Mouse (Mus musculus) liver, embryonic 12.5 days (tissue): ENCODE measurements around the gene Abhd11. TPM values are rescaled to one million over a fixed set of nuclear protein-coding genes. Genes with fewer than 3 reads are reported as not detected.
A peak's percentile ranks its signal among the peaks of the same experiment; 100 is the strongest.
"Not testable (repeated sequence)": the region's sequence is repeated elsewhere in the genome, so short reads cannot be mapped to it uniquely, and the experiment has no call there.

Experiments
- ATAC-seq: fragments of 200-750 bp; cut with Nextera tagmentation; 2 replicates; pipeline ENCODE4 v1.8.0; 2017; ENCODE audit warnings: moderate number of reproducible peaks, mild to moderate bottlenecking, moderate library complexity
- H3K27ac ChIP-seq: fragments of 300-500 bp; sonication (generic); 2 replicates; pipeline ENCODE4 v1.5.1; 2016; ENCODE audit warnings: mild to moderate bottlenecking
- H3K27me3 ChIP-seq: fragments of 300-500 bp; sonication (generic); replicated peaks from 2 replicates; pipeline ENCODE4 v1.6.1; 2016; ENCODE audit warnings: mild to moderate bottlenecking, moderate library complexity
- H3K36me3 ChIP-seq: fragments of 300-500 bp; sonication (generic); 2 replicates; pipeline ENCODE4 v1.6.1; 2016; ENCODE audit warnings: mild to moderate bottlenecking, moderate library complexity
- H3K4me1 ChIP-seq: fragments of 300-500 bp; sonication (generic); 2 replicates; pipeline ENCODE4 v1.6.1; 2016
- H3K4me2 ChIP-seq: fragments of 300-500 bp; sonication (generic); 2 replicates; pipeline ENCODE4 v1.6.1; 2016; ENCODE audit warnings: mild to moderate bottlenecking, moderate library complexity
- H3K4me3 ChIP-seq: fragments of 300-500 bp; sonication (generic); 2 replicates; pipeline ENCODE4 v1.5.1; 2016; ENCODE audit warnings: mild to moderate bottlenecking, moderate library complexity
- H3K9ac ChIP-seq: fragments of 300-500 bp; sonication (generic); 2 replicates; pipeline ENCODE4 v1.6.1; 2016; ENCODE audit warnings: mild to moderate bottlenecking, moderate library complexity
- H3K9me3 ChIP-seq: fragments of 300-500 bp; sonication (generic); replicated peaks from 2 replicates; pipeline ENCODE4 v1.6.1; 2016; ENCODE audit warnings: mild to moderate bottlenecking, moderate library complexity
- WGBS: fragments of 180-500 bp; shearing (Covaris S2); methylation state at CpG from one replicate; pipeline ENCODE4 v1.1.7; 2016; ENCODE audit not compliant: insufficient replicate concordance; 5-methylcytosine and 5-hydroxymethylcytosine counted together
- polyA plus RNA-seq: library from polyadenylated mRNA; unstranded; fragments of >200 nt; fragmentation: Nextera tagmentation; extraction: Ambion mirVana; gene quantifications from 2 replicates; pipeline ENCODE4 v1.2.1, GENCODE M21; 2016

Gene Abhd11
- polyA plus RNA-seq, 1 experiment from 2014 or later, result 45.3 TPM

DNA sequence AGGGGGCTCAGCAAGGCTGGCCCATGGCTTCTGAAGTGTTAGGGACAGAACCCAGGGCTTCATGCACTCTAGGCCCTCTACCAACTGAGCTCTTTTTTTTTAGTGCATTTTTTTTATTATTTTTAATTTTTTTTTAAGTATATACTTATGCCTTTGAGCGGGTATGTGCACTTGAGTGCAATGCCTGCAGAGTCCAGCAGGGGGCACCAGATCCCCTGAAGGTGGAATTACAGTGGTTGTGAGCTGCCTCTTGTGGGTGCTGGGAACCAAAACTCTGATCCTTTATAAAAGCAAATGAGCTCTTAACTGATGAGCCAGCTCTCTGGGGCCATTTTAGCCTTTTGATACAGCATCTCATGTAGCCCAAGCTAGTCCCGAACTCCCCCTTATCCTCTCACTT is 25.6 kb downstream of the Abhd11 start:
- H3K9me3 ChIP-seq, result peaks cover 5% of the 10 kb centered on the region
- no peak overlapping the region for H3K4me2 ChIP-seq
- H3K4me3 ChIP-seq, result no peak overlapping the region
- H3K27me3 ChIP-seq, result no peaks in the 10 kb centered on the region
- H3K36me3 ChIP-seq, result no peaks in the 10 kb centered on the region
- ATAC-seq, result no peak
- WGBS, result 90% methylated on average over 2 of the region's 2 CpGs
- H3K9ac ChIP-seq, result no peak overlapping the region
- peaks cover 19% of the 10 kb centered on the region for H3K4me1 ChIP-seq
- H3K27ac ChIP-seq, result no peak overlapping the region

DNA sequence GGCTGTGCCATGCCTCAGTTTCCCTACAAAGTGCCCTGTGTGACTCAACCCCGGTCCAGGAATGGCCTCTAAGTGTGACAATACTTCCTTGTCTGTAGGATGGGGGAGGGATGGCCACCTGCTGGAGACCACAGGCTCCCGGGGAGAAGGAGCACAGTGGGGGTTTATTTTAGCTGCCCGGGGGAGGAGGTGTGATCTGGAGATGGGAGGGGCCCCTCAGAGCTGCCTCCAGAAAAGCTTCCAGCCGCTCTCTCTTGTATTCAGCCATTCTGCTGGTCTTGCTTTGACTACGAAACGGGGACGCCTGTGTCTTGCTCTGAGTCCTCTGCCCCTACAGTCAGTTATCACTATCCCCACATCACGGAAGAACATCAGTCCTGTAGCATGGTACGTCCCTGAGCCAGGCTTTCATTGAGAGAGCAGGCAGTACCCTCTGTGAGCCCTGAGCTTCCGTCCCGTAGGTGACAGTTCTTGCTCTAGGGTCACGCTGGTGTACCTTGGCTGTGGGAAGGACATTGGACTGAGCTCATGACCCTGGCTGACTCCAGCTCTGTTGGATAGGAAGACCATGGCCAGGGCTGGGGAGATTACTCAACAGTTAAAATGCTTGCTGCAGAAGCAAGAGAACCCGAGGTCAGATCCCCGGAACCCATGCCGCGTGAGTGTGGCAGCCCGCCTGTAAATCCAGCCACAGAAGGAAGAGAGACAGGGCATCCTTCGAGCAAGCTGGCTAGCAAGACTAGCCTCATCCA is 26.8 kb downstream of the Abhd11 start:
- Histone ChIP-seq H3K4me1 (peaks cover 29% of the 10 kb centered on the region), H3K36me3 (no peaks in the 10 kb centered on the region), H3K27me3 (no peaks in the 10 kb centered on the region), H3K9me3 (peaks cover 5% of the 10 kb centered on the region), H3K4me3 (no peak overlapping the region), H3K27ac (0 out of 2 replicates have a peak overlapping the region, but pooled peaks have one; percentile 36), H3K9ac (no peak overlapping the region), H3K4me2 (peak overlapping the region; percentile 13; the same call in 1 of the 2 replicates)
- ATAC-seq, result peak; percentile 38
- 55% methylated on average over 18 of the region's 18 CpGs for WGBS

DNA sequence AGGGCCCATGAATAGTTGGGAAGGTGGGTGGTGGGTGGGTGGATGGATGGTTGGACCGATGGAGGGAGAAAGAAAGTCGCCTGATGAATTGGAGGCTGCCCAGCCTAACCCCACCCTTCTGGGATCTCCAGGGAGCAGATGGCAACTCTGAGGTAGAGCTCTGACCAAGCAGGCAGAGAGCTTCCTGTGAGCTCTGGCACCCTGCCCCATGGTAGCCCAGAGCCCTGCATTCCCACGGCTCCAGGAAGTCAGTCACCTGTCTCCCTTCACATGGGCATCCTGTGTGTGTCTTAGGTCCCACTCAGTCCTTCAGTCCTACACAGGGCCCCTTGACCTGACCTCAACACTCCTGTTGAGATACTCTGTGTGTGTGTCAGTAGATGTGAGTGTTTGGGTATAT is 29.0 kb downstream of the Abhd11 start:
- no peaks in the 10 kb centered on the region for H3K36me3 ChIP-seq
- ATAC-seq, result no peak

DNA sequence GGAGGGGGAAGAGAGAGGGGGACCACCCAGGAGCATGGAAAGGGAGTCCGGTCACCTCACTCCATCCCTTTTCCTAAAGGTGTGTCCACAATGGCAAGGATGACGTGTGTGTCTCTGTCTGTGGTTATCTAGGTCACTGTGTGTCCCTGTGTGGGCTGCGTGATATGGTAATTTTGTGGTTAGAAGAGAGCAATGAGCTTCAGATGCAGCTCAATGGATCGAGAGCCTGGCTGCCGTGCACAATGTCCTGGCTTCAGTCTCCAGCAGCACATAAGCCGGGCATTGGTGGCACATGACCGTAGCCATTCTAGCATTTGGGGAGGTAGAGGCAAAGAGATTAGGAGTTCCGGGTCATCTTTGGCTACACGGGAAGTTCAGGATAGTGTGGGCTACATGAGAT is 30.6 kb downstream of the Abhd11 start:
- 0 out of 2 replicates have a peak overlapping the region, but pooled peaks have one; percentile 53 for H3K27ac ChIP-seq
- peaks cover 53% of the 10 kb centered on the region for H3K4me1 ChIP-seq
- peaks cover 6% of the 10 kb centered on the region for H3K36me3 ChIP-seq
- no peak for ATAC-seq
- H3K27me3 ChIP-seq, result no peaks in the 10 kb centered on the region
- peak overlapping the region; percentile 70 for H3K4me2 ChIP-seq
- peaks cover 3% of the 10 kb centered on the region for H3K9me3 ChIP-seq
- no peak overlapping the region for H3K4me3 ChIP-seq
- 0 out of 2 replicates have a peak overlapping the region, but pooled peaks have one; percentile 9 for H3K9ac ChIP-seq
- WGBS, result 33% methylated on average over 9 of the region's 9 CpGs

More for the DNA sequence above, 29.0 kb downstream of the Abhd11 start:
- Histone ChIP-seq H3K27ac (no peak overlapping the region), H3K9ac (no peak overlapping the region), H3K4me2 (no peak overlapping the region), H3K9me3 (peaks cover 5% of the 10 kb centered on the region), H3K4me1 (peaks cover 51% of the 10 kb centered on the region), H3K4me3 (no peak overlapping the region), H3K27me3 (no peaks in the 10 kb centered on the region)
- WGBS, result 68% methylated on average over 2 of the region's 3 CpGs

DNA sequence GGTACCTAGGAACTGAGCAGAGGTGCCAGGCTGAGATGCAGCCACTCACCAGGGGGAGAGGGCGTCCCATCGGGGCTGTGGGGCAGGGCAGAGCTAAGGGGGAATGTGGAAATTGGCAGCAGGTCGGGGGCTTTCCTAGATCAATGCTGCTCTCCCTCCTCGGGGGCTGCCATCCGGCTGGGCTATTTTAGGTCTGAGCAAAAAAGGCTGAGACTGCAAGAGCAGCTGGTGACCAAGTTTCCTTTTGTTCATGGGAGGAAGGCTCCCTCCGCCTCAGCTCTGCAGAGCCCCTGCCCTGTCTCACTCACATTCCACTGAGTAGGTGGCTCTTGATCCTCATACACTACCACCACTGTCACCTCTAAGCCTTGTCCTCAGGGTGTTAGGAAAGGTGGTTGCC is 31.1 kb downstream of the Abhd11 start:
- Histone ChIP-seq H3K27me3 (no peaks in the 10 kb centered on the region), H3K27ac (peak overlapping the region; percentile 53; the same call in 1 of the 2 replicates), H3K36me3 (peaks cover 11% of the 10 kb centered on the region), H3K4me1 (peaks cover 53% of the 10 kb centered on the region), H3K9me3 (no peaks in the 10 kb centered on the region), H3K4me2 (peak overlapping the region; percentile 70), H3K4me3 (no peak overlapping the region), H3K9ac (peak overlapping the region; percentile 42; the same call in 1 of the 2 replicates)
- WGBS, result 37% methylated on average over 6 of the region's 6 CpGs
- ATAC-seq, result no peak

DNA sequence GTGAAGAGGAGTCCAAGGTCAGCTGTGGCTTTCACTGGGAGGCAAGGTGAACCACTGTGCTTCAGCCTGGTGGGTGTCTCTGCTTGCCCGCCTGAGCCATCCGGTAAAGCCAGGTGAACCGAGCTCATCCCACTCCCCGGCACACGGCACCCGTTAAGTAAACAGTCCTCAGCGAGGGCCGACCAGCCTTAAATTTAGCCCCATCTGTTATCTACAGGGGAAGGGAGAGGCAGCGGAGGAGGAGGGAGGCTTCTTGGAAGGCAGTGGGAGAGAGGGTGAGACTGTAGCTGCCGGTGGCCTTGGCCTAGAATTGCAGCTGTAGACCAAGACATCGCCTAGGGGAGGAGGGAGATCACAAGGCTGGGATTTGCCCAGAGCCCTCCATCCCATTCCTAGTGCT is 31.8 kb downstream of the Abhd11 start:
- peak overlapping the region; percentile 42; the same call in 1 of the 2 replicates for H3K9ac ChIP-seq
- H3K36me3 ChIP-seq, result peaks cover 17% of the 10 kb centered on the region
- peak overlapping the region; percentile 70 for H3K4me2 ChIP-seq

DNA sequence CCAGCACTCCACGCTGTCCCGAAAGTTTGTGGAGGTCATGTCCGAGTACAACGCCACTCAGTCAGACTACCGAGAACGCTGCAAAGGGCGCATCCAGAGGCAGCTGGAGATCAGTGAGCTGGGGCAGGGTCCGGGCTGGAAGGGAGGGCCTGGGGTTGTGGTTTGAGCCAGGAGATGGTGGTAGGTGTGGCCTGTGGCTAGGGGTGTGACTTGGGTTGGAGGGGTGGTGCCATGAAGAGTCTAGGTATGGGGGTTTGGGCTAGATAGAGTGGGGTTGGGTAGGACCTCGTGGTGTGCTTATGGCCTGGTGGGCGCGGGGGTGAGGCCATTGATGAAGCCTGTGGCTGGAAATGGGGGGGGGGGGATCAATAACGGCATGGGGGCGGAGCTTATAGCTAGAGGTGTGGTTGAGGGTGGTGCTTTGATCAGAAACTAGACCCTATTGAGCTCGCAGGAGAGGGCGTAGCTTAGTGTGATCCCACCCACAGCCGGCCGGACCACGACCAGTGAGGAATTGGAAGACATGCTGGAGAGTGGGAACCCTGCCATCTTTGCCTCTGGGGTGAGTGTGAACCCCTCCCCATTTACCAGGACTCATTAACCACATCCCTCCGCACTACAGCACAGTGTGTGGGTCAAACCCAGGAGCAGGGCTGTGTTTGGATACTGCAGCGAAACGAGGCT is 33.3 kb downstream of the Abhd11 start:
- Histone ChIP-seq H3K36me3 (peaks cover 20% of the 10 kb centered on the region), H3K27ac (peak overlapping the region; percentile 48), H3K4me1 (peaks cover 45% of the 10 kb centered on the region), H3K27me3 (no peaks in the 10 kb centered on the region), H3K9ac (peak overlapping the region; percentile 56; the same call in 1 of the 2 replicates), H3K9me3 (no peaks in the 10 kb centered on the region), H3K4me3 (peak overlapping the region; percentile 48), H3K4me2 (peak overlapping the region; percentile 70)
- ATAC-seq, result peak; percentile 71
- 28% methylated on average over 20 of the region's 21 CpGs for WGBS

More for the DNA sequence above, 31.8 kb downstream of the Abhd11 start:
- H3K4me3 ChIP-seq, result no peak overlapping the region
- peak overlapping the region; percentile 53 for H3K27ac ChIP-seq
- peaks cover 49% of the 10 kb centered on the region for H3K4me1 ChIP-seq
- ATAC-seq, result peak; percentile 50
- H3K9me3 ChIP-seq, result no peaks in the 10 kb centered on the region
- H3K27me3 ChIP-seq, result no peaks in the 10 kb centered on the region
- WGBS, result 20% methylated on average over 11 of the region's 11 CpGs

DNA sequence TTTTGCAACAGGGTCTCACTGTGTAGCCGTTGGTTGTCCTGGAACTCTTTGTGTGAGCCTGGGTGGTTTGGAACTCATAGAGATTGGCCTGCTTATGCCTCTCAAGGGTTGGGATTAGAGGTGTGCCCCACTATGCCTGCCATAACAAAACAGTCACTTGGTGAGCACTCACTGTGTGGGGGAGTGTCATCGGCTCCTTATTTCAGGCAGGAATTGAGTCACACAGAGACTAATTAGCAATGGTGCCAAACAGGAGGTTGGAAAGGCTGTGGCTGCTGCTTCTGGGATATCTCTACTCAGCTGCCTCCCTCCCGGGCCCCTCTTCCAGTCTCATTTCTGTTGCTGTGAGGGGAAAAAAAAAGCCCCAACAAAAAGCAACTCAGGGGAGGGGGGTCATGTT is 35.6 kb downstream of the Abhd11 start:
- ATAC-seq, result no peak
- Histone ChIP-seq H3K4me3 (no peak overlapping the region), H3K4me1 (peaks cover 36% of the 10 kb centered on the region), H3K9ac (no peak overlapping the region), H3K9me3 (no peaks in the 10 kb centered on the region), H3K27me3 (no peaks in the 10 kb centered on the region), H3K4me2 (no peak overlapping the region), H3K27ac (no peak overlapping the region), H3K36me3 (peaks cover 34% of the 10 kb centered on the region)
- WGBS, result 77% methylated on average over 3 of the region's 3 CpGs

DNA sequence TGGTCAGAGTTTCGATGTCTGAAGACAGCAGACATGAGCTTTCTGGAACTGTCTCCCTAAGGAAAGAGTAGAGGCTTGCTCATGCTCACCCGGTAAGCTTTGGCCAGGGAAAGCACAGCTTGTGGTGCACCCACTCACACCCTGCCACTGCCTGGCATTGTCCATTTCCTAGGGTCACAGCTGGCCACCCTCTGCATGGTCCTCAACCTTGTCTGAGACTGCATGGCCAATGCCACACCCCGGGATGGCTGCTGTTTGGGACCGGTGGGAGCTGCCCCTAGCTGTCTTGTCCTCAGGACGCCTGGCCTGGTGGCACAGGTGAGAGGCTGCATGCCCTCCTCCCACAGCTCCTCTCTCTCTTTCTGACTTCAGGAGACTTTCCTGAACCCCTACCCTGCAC is 39.6 kb downstream of the Abhd11 start:
- no peak for ATAC-seq
- Histone ChIP-seq H3K9me3 (no peaks in the 10 kb centered on the region), H3K4me2 (no peak overlapping the region), H3K36me3 (peaks cover 61% of the 10 kb centered on the region), H3K4me3 (no peak overlapping the region), H3K4me1 (no peaks in the 10 kb centered on the region), H3K27me3 (no peaks in the 10 kb centered on the region), H3K9ac (no peak overlapping the region), H3K27ac (no peak overlapping the region)
- 84% methylated on average over 5 of the region's 5 CpGs for WGBS

DNA sequence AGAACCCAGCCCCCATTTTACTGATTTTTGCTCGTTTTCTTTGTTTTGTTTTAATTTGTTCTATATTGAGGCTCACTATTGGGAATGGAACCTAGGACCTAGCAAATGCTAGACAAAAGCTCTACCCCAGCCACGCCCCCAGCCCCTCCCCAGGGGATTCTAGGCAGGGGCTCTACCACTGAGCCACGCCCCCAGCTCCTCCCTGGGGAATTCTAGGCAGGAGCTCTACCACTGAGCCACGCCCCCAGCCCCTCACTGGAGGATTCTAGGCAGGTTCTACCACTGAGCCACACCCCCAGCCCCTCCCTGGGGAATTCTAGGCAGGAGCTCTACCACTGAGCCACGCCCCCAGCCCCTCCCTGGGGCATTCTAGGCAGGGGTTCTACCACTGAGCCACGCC is 40.3 kb downstream of the Abhd11 start:
- H3K4me2 ChIP-seq, H3K27ac ChIP-seq, H3K9ac ChIP-seq, H3K9me3 ChIP-seq, ATAC-seq, H3K4me3 ChIP-seq, H3K27me3 ChIP-seq, H3K4me1 ChIP-seq: not testable (repeated sequence)
- 82% methylated on average over 6 of the region's 6 CpGs for WGBS
- peaks cover 65% of the 10 kb centered on the region for H3K36me3 ChIP-seq

DNA sequence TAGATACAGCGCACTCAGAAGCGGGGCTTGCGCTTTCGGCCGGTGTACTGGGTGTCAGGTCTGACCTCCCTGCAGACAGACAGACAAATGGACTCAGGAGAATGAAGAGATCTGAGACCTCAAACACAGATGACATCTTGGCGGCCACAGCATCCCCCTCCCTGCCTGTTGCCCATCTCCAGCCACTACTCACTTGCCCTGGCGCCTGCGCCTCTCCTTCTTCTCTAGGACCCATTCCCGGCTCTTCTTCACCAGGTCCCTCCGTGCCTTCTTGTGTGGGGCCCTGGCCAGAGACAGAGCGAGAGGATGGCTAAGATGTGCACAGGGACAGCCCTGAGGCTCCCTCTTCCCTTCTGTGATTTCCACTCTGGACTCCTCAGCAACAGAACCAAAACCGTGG is 44.4 kb downstream of the Abhd11 start:
- Histone ChIP-seq H3K9me3 (no peaks in the 10 kb centered on the region), H3K9ac (no peak overlapping the region), H3K27me3 (no peaks in the 10 kb centered on the region), H3K36me3 (peaks cover 84% of the 10 kb centered on the region), H3K4me1 (no peaks in the 10 kb centered on the region), H3K4me3 (no peak overlapping the region), H3K4me2 (no peak overlapping the region), H3K27ac (no peak overlapping the region)
- ATAC-seq, result no peak
- 81% methylated on average over 12 of the region's 12 CpGs for WGBS
